Mouse (Mus musculus): ENCODE data around the gene Olfr485. TPM values are rescaled to one million over a fixed set of nuclear protein-coding genes. Genes with fewer than 3 reads are reported as not detected.
"Not testable (repeated sequence)": the region's sequence is repeated elsewhere in the genome, so short reads cannot be mapped to it uniquely, and the experiment has no call there.

The Olfr485 gene
- total RNA-seq (2014; fragmentation: Nextera tagmentation): not detected in 2 replicates
- total RNA-seq (2017): not detected in 2 replicates
- polyA plus RNA-seq (2012): not detected in 2 replicates

GRCm38 (mm10) chr7:108159771-108160170, at the start of gene Olfr485:
Olfr485 (minus strand) TSS chr7:108159871.
- TF ChIP-seq GATA1 (IDR thresholded peaks at IDR 0.05; ENCODE audit: borderline replicate concordance, low read length) (no peak), POLR2AphosphoS5 (IDR thresholded peaks at IDR 0.05; ENCODE audit: insufficient replicate concordance, low read depth, low read length) (no peak), GATA2 (IDR thresholded peaks at IDR 0.05; ENCODE audit: borderline replicate concordance, low read depth, low read length) (no peak), TAL1 (conservative IDR thresholded peaks at IDR 0.05; ENCODE audit: low read depth, low read length) (no peak), CTCF (IDR thresholded peaks at IDR 0.05; ENCODE audit: low read depth, low read length) (no peak)
- no peaks in the 10 kb centered on the region for H3K36me3 ChIP-seq (replicated peaks)
- no peak for ATAC-seq (ENCODE audit: extremely low read depth, insufficient number of reproducible peaks, low FRiP score, poor library complexity, severe bottlenecking)

GRCm38 (mm10) chr7:108196938-108197337, 37.3 kb upstream of the Olfr485 start:
- DNase-seq (ENCODE audit: low spot score) (no peak), ATAC-seq (ENCODE audit: extremely low read depth, insufficient number of reproducible peaks, low FRiP score, poor library complexity, severe bottlenecking) (no peak)
- no peaks in the 10 kb centered on the region for H3K36me3 ChIP-seq (replicated peaks)
- no peaks in the 10 kb centered on the region for H3K27me3 ChIP-seq (ENCODE audit: insufficient read depth, low read length)
- H3K4me1 ChIP-seq (ENCODE audit: insufficient read depth, low read depth, low read length): no peaks in the 10 kb centered on the region
- 0 out of 2 replicates have a peak, but pooled peaks cover 3% of the 10 kb centered on the region for H3K9me3 ChIP-seq (replicated peaks)
- TF ChIP-seq TAL1 (conservative IDR thresholded peaks at IDR 0.05; ENCODE audit: low read depth, low read length) (no peak), POLR2AphosphoS5 (IDR thresholded peaks at IDR 0.05; ENCODE audit: insufficient replicate concordance, low read depth, low read length) (no peak), CTCF (IDR thresholded peaks at IDR 0.05; ENCODE audit: low read depth, low read length) (no peak), GATA2 (IDR thresholded peaks at IDR 0.05; ENCODE audit: borderline replicate concordance, low read depth, low read length) (no peak), GATA1 (IDR thresholded peaks at IDR 0.05; ENCODE audit: borderline replicate concordance, low read length) (no peak)
- H3K4me3 ChIP-seq (ENCODE audit: low read depth, low read length): no peak overlapping the region

More at GRCm38 (mm10) chr7:108159771-108160170, at the start of gene Olfr485:
- Histone ChIP-seq H3K27me3 (ENCODE audit: insufficient read depth, low read length) (no peaks in the 10 kb centered on the region), H3K4me1 (ENCODE audit: insufficient read depth, low read depth, low read length) (no peaks in the 10 kb centered on the region), H3K9me3 (replicated peaks) (no peaks in the 10 kb centered on the region), H3K4me3 (ENCODE audit: low read depth, low read length) (no peak within 1 kb of the TSS)
- no peak for DNase-seq (ENCODE audit: low spot score)

GRCm38 (mm10) chr7:108196337-108196736, 36.7 kb upstream of the Olfr485 start:
- not testable (repeated sequence) for H3K36me3 ChIP-seq (replicated peaks); DNase-seq (ENCODE audit: low spot score); H3K4me3 ChIP-seq (ENCODE audit: low read depth, low read length); H3K4me1 ChIP-seq (ENCODE audit: insufficient read depth, low read depth, low read length); H3K27me3 ChIP-seq (ENCODE audit: insufficient read depth, low read length); ATAC-seq (ENCODE audit: extremely low read depth, insufficient number of reproducible peaks, low FRiP score, poor library complexity, severe bottlenecking); H3K9me3 ChIP-seq (replicated peaks)

GRCm38 (mm10) chr7:108192714-108193113, 33.0 kb upstream of the Olfr485 start:
- H3K9me3 ChIP-seq (replicated peaks); H3K4me1 ChIP-seq (ENCODE audit: insufficient read depth, low read depth, low read length); H3K27me3 ChIP-seq (ENCODE audit: insufficient read depth, low read length); DNase-seq (ENCODE audit: low spot score); ATAC-seq (ENCODE audit: extremely low read depth, insufficient number of reproducible peaks, low FRiP score, poor library complexity, severe bottlenecking); H3K4me3 ChIP-seq (ENCODE audit: low read depth, low read length); H3K36me3 ChIP-seq (replicated peaks): not testable (repeated sequence)

GRCm38 (mm10) chr7:108191196-108191595, 31.5 kb upstream of the Olfr485 start:
- H3K9me3 ChIP-seq (replicated peaks); H3K27me3 ChIP-seq (ENCODE audit: insufficient read depth, low read length); H3K36me3 ChIP-seq (replicated peaks); ATAC-seq (ENCODE audit: extremely low read depth, insufficient number of reproducible peaks, low FRiP score, poor library complexity, severe bottlenecking); DNase-seq (ENCODE audit: low spot score); H3K4me1 ChIP-seq (ENCODE audit: insufficient read depth, low read depth, low read length); H3K4me3 ChIP-seq (ENCODE audit: low read depth, low read length): not testable (repeated sequence)

GRCm38 (mm10) chr7:108185237-108185636, 25.6 kb upstream of the Olfr485 start:
- H3K27me3 ChIP-seq (ENCODE audit: insufficient read depth, low read length); H3K4me3 ChIP-seq (ENCODE audit: low read depth, low read length); H3K36me3 ChIP-seq (replicated peaks); DNase-seq (ENCODE audit: low spot score); ATAC-seq (ENCODE audit: extremely low read depth, insufficient number of reproducible peaks, low FRiP score, poor library complexity, severe bottlenecking); H3K4me1 ChIP-seq (ENCODE audit: insufficient read depth, low read depth, low read length): not testable (repeated sequence)
- H3K9me3 ChIP-seq (replicated peaks): peaks cover 12% of the 10 kb centered on the region; the same call in 1 of the 2 replicates

GRCm38 (mm10) chr7:108184401-108184800, 24.7 kb upstream of the Olfr485 start:
- not testable (repeated sequence) for ATAC-seq (ENCODE audit: extremely low read depth, insufficient number of reproducible peaks, low FRiP score, poor library complexity, severe bottlenecking); H3K27me3 ChIP-seq (ENCODE audit: insufficient read depth, low read length); DNase-seq (ENCODE audit: low spot score); H3K4me3 ChIP-seq (ENCODE audit: low read depth, low read length); H3K4me1 ChIP-seq (ENCODE audit: insufficient read depth, low read depth, low read length); H3K36me3 ChIP-seq (replicated peaks)
- peaks cover 12% of the 10 kb centered on the region; the same call in 1 of the 2 replicates for H3K9me3 ChIP-seq (replicated peaks)

GRCm38 (mm10) chr7:108172642-108173041, 13.0 kb upstream of the Olfr485 start, which contains the start of gene Olfr486:
Olfr486 (minus strand) TSS chr7:108172742.
- not testable (repeated sequence) for ATAC-seq (ENCODE audit: extremely low read depth, insufficient number of reproducible peaks, low FRiP score, poor library complexity, severe bottlenecking); H3K9me3 ChIP-seq (replicated peaks); H3K4me3 ChIP-seq (ENCODE audit: low read depth, low read length); H3K27me3 ChIP-seq (ENCODE audit: insufficient read depth, low read length); H3K4me1 ChIP-seq (ENCODE audit: insufficient read depth, low read depth, low read length); DNase-seq (ENCODE audit: low spot score); H3K36me3 ChIP-seq (replicated peaks)
